Mouse (Mus musculus): Measurements from ENCODE around the gene Eif4a1.
"Not testable (repeated sequence)": the region's sequence is repeated elsewhere in the genome, so short reads cannot be mapped to it uniquely, and the experiment has no call there.

The Eif4a1 gene

DNA sequence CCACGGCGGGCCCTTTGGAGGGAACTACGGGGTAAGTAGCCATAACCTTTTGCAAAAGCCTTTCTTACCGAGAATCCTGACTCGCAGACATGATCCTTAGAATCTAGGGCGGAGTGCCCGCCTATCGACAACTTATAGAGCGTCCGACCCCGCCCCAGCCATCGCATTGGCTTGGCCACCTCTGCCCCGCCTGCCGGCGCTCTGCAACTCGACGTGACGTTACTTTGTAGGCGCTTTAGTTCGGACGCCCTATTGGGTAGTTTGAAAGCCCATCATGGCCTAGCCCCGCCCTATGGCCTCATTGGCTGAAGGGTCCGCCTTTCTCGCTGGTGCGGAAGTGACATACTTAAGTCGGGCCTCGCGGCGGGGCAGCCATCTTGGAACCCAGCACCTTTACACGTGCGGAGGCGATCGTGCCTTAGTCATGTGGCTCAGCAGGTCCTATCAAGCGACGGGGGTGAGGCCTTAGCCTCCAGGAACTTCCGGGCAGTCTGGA is at the start of gene Eif4a1:
TSS of gene Eif4a1 (minus strand) at position 213 of the 496 bp plus-strand sequence.
- peak; percentile 97 to 99 for DNase-seq

- no peak for DNase-seq
Observed at GRCm38 (mm10) chr11:69720852-69721251, 48.6 kb upstream of the Eif4a1 start.

GRCm38 (mm10) chr11:69719423-69719822 is 47.2 kb upstream of the Eif4a1 start:
- no peak for DNase-seq

DNA sequence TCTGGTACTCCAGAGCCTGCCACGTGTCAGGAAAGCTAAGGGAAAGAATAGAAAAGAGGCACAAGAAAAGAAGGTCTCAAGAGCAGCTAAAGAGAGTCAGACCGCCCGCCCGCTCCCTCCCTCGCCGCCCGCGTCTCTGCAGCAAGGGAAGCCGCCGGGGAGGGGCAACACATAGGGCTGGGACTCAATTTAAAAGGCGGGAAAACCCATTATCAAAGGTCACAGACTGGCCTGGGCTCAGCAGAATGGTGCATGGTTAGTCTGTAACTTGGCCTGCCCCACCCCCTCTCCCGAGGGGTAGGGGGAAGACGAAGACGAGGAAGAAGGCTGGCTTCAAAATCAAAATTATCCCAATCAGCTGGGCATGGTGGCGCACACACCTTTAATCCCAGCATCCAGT is 46.4 kb upstream of the Eif4a1 start:
- no peak for DNase-seq

- no peak for DNase-seq
Observed at GRCm38 (mm10) chr11:69716953-69717352, 44.7 kb upstream of the Eif4a1 start.

GRCm38 (mm10) chr11:69715929-69716328 is 43.7 kb upstream of the Eif4a1 start:
- no peak for DNase-seq

DNA sequence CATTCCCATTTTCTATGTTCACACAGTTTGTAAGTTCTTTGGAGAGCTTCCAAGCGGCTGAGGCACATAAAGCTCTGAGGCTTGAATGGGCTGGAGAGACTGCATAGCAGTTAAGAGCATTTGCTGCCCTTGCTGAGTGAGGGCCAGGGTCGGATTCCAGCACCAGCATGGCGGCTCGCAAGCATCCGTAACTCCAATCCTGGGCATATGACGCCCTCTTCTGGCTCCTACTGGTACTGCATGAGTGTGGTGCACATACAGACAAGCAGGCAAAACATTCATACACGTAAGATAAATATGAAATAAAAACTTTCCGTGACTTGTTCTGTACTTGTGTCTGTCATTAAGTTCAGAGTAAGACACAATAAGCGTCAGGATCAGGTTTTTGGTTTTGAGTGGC is 43.3 kb upstream of the Eif4a1 start:
- peak; percentile 54 to 58 for DNase-seq

GRCm38 (mm10) chr11:69714636-69715329 is 42.6 kb upstream of the Eif4a1 start:
- no peak for DNase-seq

DNA sequence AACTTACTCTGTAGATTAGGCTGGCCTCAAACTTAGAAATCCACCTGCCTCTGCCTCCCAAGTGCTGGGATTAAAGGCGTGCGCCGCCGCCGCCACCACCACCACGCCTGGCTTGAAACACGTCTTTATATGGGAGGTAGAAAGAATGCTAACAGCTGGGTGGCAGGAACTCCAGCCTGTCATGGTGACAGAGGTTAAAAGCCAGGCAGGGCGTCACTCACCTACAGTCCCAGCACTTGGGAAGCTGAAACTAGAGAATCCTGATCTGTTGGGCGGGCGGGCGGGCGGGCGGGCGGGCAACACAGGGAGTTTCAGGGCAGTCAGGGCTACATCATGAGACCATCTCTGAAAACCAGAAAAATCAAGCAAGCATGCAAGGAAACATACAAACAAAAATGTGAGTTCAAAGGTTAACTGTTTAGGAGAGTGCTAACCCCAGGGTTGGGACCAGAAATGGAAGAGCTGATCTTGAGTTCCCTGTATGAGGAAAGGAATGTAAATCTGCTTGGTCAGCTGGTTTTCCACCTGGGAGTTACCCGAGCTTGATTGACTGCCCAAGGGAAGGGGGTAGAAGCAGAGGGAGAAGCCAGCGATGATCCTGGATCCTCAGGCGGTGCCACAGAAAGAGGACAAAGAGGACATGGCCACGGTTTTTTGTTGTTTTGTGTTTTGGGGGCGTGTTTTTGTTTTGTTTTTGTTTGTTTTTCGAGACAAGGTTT is 40.9 kb upstream of the Eif4a1 start:
- no peak for DNase-seq

- DNase-seq = no peak
Observed at GRCm38 (mm10) chr11:69711082-69711481, 38.9 kb upstream of the Eif4a1 start.

DNA sequence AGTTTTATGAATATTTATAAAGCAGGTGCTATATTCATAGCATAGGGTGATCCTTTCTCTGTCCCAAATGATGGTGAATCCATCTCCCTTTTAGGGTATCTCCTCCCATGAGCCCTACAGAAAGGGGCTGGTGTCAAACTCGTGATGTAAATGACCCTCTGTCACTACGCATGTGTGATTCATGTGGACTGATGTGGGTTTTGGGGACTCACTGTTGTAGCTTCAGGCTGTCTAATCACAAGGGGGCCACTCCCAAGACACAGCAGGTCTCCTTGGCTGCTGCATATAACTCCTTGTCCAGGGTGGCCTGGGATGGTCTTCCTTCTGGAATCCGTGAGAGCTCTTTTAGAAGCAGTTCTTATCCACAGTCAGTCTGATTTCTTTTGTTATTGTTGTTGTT is 38.2 kb upstream of the Eif4a1 start:
- no peak for DNase-seq

- no peak for DNase-seq
Observed at GRCm38 (mm10) chr11:69709554-69710446, 37.6 kb upstream of the Eif4a1 start.

GRCm38 (mm10) chr11:69708614-69709265 is 36.5 kb upstream of the Eif4a1 start:
- DNase-seq = no peak

DNA sequence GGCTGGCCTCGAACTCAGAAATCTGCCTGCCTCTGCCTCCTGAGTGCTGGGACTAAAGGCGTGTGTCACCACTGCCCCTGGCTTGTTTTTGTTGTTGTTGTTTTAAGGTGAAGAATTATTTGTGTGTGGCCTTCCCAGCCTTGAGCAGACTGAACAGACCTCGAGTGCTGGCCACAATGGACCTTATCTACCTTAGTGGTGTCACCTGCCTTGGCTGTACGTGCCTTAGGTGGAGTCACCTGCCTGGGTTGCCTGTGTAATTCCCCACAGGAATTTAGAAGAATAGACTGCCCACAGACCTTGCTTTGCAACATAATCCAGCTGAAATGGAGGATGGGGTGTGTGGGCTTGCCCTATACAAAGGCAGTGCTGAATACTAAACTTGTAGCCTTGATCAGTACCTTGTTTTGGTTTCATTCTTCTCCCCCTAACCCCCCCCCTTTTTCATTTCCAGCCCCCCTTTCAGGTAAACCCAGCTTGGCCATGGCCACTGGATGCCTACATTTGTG is 35.7 kb upstream of the Eif4a1 start:
- DNase-seq = no peak

- no peak for DNase-seq
Observed at GRCm38 (mm10) chr11:69707480-69707847, 35.2 kb upstream of the Eif4a1 start.

DNA sequence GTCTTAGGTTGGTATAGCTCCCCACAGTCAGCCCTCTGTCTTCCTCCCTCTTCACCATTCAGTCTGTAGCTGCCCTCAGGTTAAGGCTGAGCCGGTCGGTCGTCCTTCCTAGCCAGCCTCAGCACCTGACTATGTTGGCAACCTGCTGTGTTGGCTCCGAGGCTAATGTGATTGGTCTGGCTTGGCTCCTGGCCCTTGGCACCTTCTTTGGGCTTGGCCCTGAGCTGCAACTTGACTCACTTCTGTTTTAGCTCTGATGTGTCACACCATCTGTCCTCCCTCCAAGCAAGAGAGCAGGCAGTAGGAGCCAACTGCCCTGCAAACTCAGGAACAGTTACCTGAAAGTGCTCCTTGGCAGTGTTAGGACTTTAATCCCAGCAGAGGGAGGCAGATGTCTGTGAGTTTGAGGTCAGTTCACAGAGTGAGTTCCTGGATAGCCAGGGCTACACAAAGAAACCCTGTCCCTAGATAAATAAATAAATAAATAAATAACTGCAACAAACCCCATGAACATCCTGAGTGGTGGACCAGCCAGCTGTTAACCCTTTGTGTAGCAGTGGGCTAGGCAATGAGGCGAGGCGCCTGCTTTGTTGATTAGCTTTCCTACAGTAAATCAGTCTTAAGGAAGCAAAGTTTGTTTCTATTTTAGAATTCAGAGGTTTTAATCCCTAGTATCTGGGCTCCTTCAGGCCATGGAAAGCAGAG is 34.7 kb upstream of the Eif4a1 start:
- no peak for DNase-seq

DNA sequence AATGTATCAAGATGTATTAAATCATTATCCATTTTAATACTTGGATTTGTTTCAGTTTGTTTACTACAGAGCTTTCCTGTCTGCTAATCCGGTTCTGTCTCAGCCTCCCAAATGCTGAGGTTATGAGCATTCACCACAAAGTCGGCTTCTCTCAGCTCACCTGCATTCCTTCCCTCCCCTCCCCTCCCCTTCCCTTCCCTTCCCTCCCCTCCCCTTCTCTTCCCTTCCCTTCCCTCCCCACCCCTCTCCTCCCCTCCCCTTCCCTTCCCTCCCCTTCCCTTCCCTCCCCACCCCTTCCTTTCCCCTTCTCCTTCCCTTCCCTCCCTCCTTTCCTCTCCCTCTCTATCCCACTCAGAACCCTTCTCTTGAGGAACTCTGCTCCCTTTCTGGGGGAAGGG is 32.4 kb upstream of the Eif4a1 start:
- DNase-seq = no peak

DNA sequence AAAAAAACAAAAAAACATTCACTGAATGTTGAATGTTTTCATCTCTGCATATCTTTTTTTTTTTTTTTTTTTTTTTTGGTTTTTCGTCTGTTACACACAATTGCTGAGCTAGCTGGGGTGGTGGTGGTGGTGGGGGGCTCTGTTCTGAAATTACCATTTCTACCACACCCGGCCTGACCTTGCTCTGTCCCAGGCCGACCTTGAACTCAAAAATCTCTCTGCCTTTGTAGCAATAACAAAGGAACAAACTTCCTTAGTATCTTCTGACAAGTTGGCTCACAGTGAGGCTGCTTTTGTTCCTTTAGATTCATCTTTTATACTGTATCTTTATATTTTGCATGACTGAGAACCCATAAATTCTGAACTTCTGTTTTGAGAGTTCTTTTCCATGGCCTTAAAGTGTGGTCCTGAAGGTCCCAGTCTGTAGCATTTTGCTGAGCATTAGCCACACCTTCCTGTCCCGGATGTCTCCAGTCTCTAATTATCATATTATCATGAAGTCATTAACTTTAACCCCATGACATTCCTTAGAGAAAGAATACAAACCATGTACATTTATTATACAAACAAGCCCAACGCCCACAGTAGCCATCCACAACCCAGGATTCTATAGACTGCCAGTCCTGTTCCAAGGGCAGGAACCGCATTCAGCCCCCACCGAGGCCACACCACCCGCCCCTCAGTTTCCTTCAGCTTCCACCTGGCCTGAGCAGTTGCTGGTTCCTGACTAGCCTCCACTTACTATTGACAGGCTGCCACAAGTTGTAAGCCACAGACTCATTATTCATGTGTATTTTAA is 31.8 kb upstream of the Eif4a1 start:
- DNase-seq = no peak

DNA sequence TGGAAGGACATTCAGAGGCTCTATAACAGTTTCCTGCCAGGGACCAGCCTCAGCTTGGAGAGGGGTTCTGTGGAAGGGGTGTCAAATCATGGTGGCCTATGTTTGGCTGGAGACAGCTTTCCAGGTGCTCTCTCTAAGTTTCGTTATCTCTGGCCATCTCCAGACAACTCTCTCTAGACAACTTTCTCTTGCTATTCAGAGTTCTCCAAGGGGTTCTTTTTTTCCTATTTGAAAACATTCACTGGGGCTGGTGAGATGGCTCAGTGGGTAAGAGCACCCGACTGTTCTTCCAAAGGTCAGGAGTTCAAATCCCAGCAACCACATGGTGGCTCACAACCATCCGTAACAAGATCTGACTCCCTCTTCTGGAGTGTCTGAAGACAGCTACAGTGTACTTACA is 31.2 kb upstream of the Eif4a1 start:
- not testable (repeated sequence) for DNase-seq

DNA sequence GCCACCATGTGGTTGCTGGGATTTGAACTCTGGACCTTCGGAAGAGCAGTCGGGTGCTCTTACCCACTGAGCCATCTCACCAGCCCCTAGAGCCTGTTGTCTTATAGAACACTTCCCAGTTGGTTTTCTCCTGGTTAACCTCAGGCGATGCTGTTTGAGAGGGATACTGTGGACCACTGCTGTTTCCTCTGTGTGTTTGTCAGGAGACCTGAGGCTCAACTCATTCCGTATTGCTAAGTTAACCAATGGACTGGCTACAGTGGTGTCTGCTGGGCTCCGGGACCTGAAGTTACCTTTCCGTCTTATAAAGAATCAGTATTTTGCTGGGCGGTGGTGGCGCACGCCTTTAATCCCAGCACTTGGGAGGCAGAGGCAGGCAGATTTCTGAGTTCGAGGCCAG is 30.7 kb upstream of the Eif4a1 start:
- not testable (repeated sequence) for DNase-seq

- DNase-seq = no peak
Observed at GRCm38 (mm10) chr11:69699595-69699994, 27.4 kb upstream of the Eif4a1 start.

All from B cell, adult 2 months (primary cell).